ENCODE assay signal across 7 mouse cellular contexts in the genomic region with DNA sequence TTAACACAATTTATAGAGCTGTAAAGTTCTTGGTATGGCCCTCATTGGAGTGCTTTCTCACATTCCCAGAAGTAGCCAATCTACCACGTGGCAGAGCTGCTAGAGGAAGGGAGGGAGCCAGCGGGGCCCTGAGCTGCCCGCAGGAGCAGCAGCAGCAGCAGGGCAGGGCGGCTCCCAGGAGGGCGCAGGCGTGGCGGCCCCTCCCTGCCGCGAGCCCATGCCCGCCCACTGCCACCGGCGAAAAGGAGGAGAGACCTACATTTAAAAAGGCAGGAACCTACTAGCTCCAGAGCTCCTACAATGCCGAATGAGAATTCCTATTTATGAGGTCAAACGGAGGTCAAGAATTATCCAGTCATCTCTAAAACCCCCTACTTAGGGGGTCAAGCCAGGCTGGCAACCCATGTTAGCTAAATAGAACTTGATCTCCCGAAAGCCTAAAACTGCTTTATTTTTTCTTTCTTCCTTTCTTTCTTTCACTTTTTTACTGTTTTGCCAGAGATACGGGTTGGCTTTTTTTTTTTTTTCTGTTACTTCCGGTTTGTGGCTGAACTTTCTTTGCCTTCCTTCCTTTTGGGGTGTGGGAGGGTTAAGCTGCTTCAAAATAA.
DNase-seq lines count a peak whose midpoint lies in the region; ATAC-seq and TF ChIP-seq lines count a peak whose summit lies in the region.

No protein-coding gene starts in this region.

- H3K27ac ChIP-seq in bone marrow, adult 2 months (ENCODE audit: control insufficient read depth, insufficient read depth, low read depth, low read length, poor library complexity): peak overlapping the region; percentile 76
- H3K27ac ChIP-seq in forebrain, postnatal 0 days (ENCODE audit: low read depth, low read length): no peak overlapping the region
- H3K27ac ChIP-seq in hindbrain, embryonic 14.5 days: no peak overlapping the region
- H3K27ac ChIP-seq in liver, embryonic 11.5 days (ENCODE audit: low read depth, low read length): peak overlapping the region; percentile 81

- H3K4me3 ChIP-seq in bone marrow, adult 2 months (replicated peaks; ENCODE audit: control insufficient read depth, low read depth, low read length): peak overlapping the region; percentile 54
- peak overlapping the region; percentile 18; the same call in 1 of the 2 replicates for H3K4me3 ChIP-seq in forebrain, postnatal 0 days (ENCODE audit: low read depth, low read length)
- H3K4me3 ChIP-seq in hindbrain, embryonic 14.5 days (replicated peaks; ENCODE audit: low read length): peak overlapping the region; percentile 29
- peak overlapping the region; percentile 33 for H3K4me3 ChIP-seq in liver, embryonic 11.5 days (ENCODE audit: low read depth, low read length)

- peaks cover 6% of the 10 kb centered on the region; the same call in 1 of the 2 replicates for H3K4me1 ChIP-seq in bone marrow, adult 2 months (ENCODE audit: control insufficient read depth, insufficient read depth, low read length)
- 0 out of 2 replicates have a peak, but pooled peaks cover 5% of the 10 kb centered on the region for H3K4me1 ChIP-seq in forebrain, postnatal 0 days (ENCODE audit: insufficient read depth)
- 0 out of 2 replicates have a peak, but pooled peaks cover 10% of the 10 kb centered on the region for H3K4me1 ChIP-seq in hindbrain, embryonic 14.5 days (replicated peaks; ENCODE audit: control insufficient read depth, insufficient read depth, low read length)
- H3K4me1 ChIP-seq in liver, embryonic 11.5 days (replicated peaks; ENCODE audit: control insufficient read depth, insufficient read depth, low read length): peaks cover 20% of the 10 kb centered on the region

- ATAC-seq in forebrain, postnatal 0 days: peak; percentile 44
- ATAC-seq in hindbrain, embryonic 14.5 days (ENCODE audit: low FRiP score): peak; percentile 44; the same call in 1 of the 2 replicates
- peak; percentile 92 for ATAC-seq in liver, embryonic 11.5 days (replicated peaks; ENCODE audit: low FRiP score)
- peak; percentile 46 for ATAC-seq in monocyte, adult 5-6 weeks (replicated peaks; ENCODE audit: insufficient number of reproducible peaks, low FRiP score, low TSS enrichment, poor library complexity, severe bottlenecking)

- WGBS in bone marrow, adult 2 months: under 1% methylated on average over 17 of the region's 17 CpGs
- 3% methylated on average over 17 of the region's 17 CpGs for WGBS in forebrain, postnatal 0 days
- WGBS in hindbrain, embryonic 14.5 days: under 1% methylated on average over 17 of the region's 17 CpGs
- WGBS in liver, embryonic 11.5 days: under 1% methylated on average over 17 of the region's 17 CpGs

- peak overlapping the region; percentile 42 for H3K4me2 ChIP-seq in forebrain, postnatal 0 days (ENCODE audit: low read depth)
- peak overlapping the region; percentile 61 for H3K4me2 ChIP-seq in hindbrain, embryonic 14.5 days (replicated peaks)
- peak overlapping the region; percentile 68 for H3K4me2 ChIP-seq in liver, embryonic 11.5 days

- H3K27me3 ChIP-seq in forebrain, postnatal 0 days (ENCODE audit: insufficient read depth, low read length): no peaks in the 10 kb centered on the region
- H3K27me3 ChIP-seq in hindbrain, embryonic 14.5 days (ENCODE audit: control insufficient read depth, insufficient read depth, low read length): no peaks in the 10 kb centered on the region
- H3K27me3 ChIP-seq in liver, embryonic 11.5 days (replicated peaks; ENCODE audit: control insufficient read depth, insufficient read depth, low read length): no peaks in the 10 kb centered on the region

- no peak for TF ChIP-seq CTCF in bone marrow, adult 2 months (IDR thresholded peaks at IDR 0.05; ENCODE audit: control insufficient read depth, insufficient read depth, low read length)
- no peak for TF ChIP-seq CTCF in forebrain, postnatal 0 days (IDR thresholded peaks at IDR 0.05; ENCODE audit: low read depth)

- H3K36me3 ChIP-seq in forebrain, postnatal 0 days (ENCODE audit: insufficient read depth): no peaks in the 10 kb centered on the region
- no peaks in the 10 kb centered on the region for H3K36me3 ChIP-seq in hindbrain, embryonic 14.5 days (replicated peaks; ENCODE audit: control insufficient read depth, insufficient read depth)
- no peaks in the 10 kb centered on the region for H3K36me3 ChIP-seq in liver, embryonic 11.5 days (ENCODE audit: control insufficient read depth, insufficient read depth, low read length)

- no peaks in the 10 kb centered on the region for H3K9me3 ChIP-seq in forebrain, postnatal 0 days (ENCODE audit: low read length)
- no peaks in the 10 kb centered on the region for H3K9me3 ChIP-seq in hindbrain, embryonic 14.5 days (ENCODE audit: control insufficient read depth, low read length)
- H3K9me3 ChIP-seq in liver, embryonic 11.5 days (ENCODE audit: control insufficient read depth, low read length): no peaks in the 10 kb centered on the region

- peak; percentile 61; the same call in 1 of the 2 replicates for TF ChIP-seq POLR2A in bone marrow, adult 2 months (IDR thresholded peaks at IDR 0.05; ENCODE audit: borderline replicate concordance, control insufficient read depth, low read depth, low read length)

- DNase-seq in MEL-GATA-1-ER (ENCODE audit: extremely low read depth, low read depth): peak; percentile 63
- no peak for DNase-seq in forebrain, postnatal 0 days
- peak; percentile 27 for DNase-seq in hindbrain, embryonic 14.5 days (ENCODE audit: low spot score)
- peak; percentile 84 for DNase-seq in liver, embryonic 11.5 days (ENCODE audit: low spot score)
- peak; percentile 76 to 81 for DNase-seq in thymus, adult 18-20 months

- H3K9ac ChIP-seq in forebrain, postnatal 0 days: no peak overlapping the region; the same call in 1 of the 2 replicates
- 0 out of 2 replicates have a peak overlapping the region, but pooled peaks have one; percentile 3 for H3K9ac ChIP-seq in hindbrain, embryonic 14.5 days
- peak overlapping the region; percentile 37 for H3K9ac ChIP-seq in liver, embryonic 11.5 days (ENCODE audit: low read depth, low read length)

Comparison
In these comparisons a context has a peak if more than half of its experiments do, and no peak if none do; other contexts are left out.
1. H3K27ac ChIP-seq: peak in bone marrow, adult 2 months (single experiment) and liver, embryonic 11.5 days (single experiment); none in forebrain, postnatal 0 days (single experiment) and hindbrain, embryonic 14.5 days (single experiment).
2. Peak in every context shown above with its lines, with median percentiles within 50 percentile points of each other: H3K4me3 ChIP-seq, ATAC-seq and H3K4me2 ChIP-seq.